Mouse (Mus musculus): ENCODE results near the gene Ap2s1. TPM values are rescaled to one million over a fixed set of nuclear protein-coding genes. Genes with fewer than 3 reads are reported as not detected.
"Not testable (repeated sequence)": the region's sequence is repeated elsewhere in the genome, so short reads cannot be mapped to it uniquely, and the experiment has no call there.

Ap2s1 gene
- total RNA-seq (2021), result 10 to 100 TPM; 48.5 to 50.9 TPM
- long read RNA-seq, experiment 1, transcript Ap2s1-201 (5 exons, 836 nt), result major isoform, 57 of 60 reads
- long read RNA-seq, experiment 1, partial matches to known transcripts, result 1 of 60 reads
- long read RNA-seq, experiment 1, other reads (novel, unspliced or antisense), result 2 of 60 reads
- long read RNA-seq, experiment 2, transcript Ap2s1-201 (5 exons, 836 nt), result major isoform, 61 of 69 reads
- long read RNA-seq, experiment 2, partial matches to known transcripts, result 2 of 69 reads
- long read RNA-seq, experiment 2, other reads (novel, unspliced or antisense), result 5 of 69 reads

GRCm38 (mm10) chr7:16738073-16738696, at the start of gene Ap2s1:
Gene Ap2s1, plus strand, starts transcription at chr7:16738410.
- DNase-seq, result peak; percentile 89 to 94
- intact Hi-C loops (cut with DNase I), result no loop called here

GRCm38 (mm10) chr7:16689196-16689595, 49.0 kb upstream of the Ap2s1 start:
- no peak for DNase-seq
- intact Hi-C loops (cut with DNase I), result loop anchor here (10.0 kb wide), 1 partner anchor 214 kb away; the partner anchor contains the start of gene Npas1

DNA sequence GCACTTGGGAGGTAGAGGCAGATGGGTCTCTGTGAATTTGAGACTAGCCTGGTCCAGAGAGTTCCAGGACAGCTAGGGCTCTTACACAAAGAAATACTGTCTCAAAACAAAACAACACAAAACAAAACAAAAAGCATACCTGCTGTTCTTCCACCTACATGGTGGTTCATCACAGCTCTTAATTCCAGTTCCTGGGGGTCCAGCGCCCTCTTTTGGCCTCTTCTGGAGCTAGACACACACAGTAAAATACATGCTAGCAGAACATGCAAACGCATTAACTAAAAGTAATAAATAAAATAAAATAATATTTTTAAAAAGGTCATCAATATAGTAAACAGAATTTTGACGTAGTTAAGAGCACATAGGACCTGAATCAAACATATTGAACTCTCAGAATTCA, 43.2 kb upstream of the Ap2s1 start:
- intact Hi-C loops (cut with DNase I), result loop anchor here (1.0 to 5.0 kb wide), 3 partner anchors 37 to 66 kb away; no protein-coding TSS in a partner anchor
- DNase-seq, result peak; percentile 16 to 18

GRCm38 (mm10) chr7:16699042-16699441, 39.2 kb upstream of the Ap2s1 start:
- intact Hi-C loops (cut with DNase I), result loop anchor here (5.0 kb wide), 2 partner anchors 33 to 52 kb away; no protein-coding TSS in a partner anchor
- DNase-seq, result no peak

DNA sequence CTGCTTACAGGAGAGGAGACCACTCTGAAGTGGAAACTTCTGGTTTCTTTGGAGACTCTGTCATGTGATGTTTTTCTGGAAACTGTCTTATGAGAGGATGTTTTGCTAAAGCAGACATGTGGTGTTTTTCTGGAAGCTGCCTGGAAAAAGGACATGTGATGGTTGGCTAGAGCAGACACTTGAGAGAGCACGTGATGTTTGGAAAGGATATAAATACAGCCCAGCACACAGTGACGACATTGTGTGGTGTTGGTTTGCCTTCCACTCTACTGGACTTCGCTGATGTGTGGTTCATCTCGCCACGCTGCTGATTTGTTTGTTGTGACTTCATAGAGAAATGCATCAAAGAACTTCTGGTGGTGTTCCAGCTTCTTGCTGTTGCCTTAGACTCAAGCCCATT, 37.6 kb upstream of the Ap2s1 start:
- intact Hi-C loops (cut with DNase I), result no loop called here

DNA sequence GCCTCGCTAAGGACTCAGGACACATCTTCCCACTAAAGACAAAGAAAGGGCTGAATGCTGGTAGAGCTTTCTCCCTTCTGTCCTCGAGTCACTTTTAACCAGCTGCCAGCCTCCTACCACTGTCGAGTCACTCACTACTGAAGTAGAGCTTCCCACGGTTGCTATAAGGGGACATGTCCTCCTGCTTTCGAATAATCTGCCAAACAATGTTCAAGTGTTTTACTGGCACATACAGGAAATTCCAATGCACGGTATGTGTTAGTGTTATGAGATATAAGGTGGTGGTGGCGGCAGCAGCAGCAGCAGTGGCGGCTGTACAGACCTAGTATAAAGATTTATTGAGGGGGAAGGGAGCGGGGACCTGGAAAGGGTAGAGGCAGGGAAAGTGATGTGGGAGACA, 31.8 kb upstream of the Ap2s1 start:
- intact Hi-C loops (cut with DNase I), result no loop called here
- no peak for DNase-seq

More for the DNA sequence above, 37.6 kb upstream of the Ap2s1 start:
- DNase-seq, result no peak

- intact Hi-C loops (cut with DNase I), result no loop called here
- no peak for DNase-seq
Observed at GRCm38 (mm10) chr7:16708244-16708643, 30.0 kb upstream of the Ap2s1 start.

- intact Hi-C loops (cut with DNase I), result no loop called here
- no peak for DNase-seq
Observed at GRCm38 (mm10) chr7:16710604-16711003, 27.6 kb upstream of the Ap2s1 start.

DNA sequence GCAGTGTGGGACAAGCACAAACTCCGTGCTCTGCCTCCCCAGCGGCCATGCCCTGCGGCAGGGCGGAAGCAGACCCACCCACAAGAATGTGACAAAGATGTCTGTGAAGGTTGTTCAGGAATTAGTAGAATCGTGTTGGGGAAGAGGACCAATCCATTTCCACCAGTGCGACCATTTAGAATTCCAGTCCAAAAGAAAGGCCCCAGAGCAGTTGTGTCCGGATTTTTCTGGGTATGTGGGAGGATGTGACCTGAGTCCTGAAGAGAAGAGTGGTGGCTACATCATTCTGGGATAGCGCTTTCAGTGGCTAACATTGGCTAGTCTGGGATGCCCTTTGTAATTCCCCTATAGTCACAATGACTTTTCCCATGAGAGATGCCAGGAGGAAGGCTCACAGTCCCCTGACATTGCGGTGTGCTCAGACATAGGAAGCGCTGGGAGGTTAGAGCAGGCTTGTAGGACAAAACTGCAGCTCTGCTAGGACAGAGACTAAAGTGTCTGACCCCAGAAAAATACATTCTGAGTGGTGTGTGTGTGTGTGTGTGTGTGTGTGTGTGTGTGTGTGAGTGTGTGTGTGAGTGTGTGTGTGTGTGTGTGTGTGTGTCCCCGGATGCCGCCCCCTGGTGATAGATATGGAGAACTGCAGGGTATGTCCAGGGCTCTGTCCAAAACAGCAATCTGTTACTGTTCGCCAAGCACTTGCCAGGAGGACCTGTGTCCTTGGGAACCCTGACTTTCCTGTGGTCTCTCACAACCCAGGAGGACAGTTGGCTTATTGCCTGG, 25.4 kb upstream of the Ap2s1 start:
- no peak for DNase-seq
- intact Hi-C loops (cut with DNase I), result no loop called here

- not testable (repeated sequence) for DNase-seq
- intact Hi-C loops (cut with DNase I), result loop anchor here (5.0 kb wide), 1 partner anchor 34 kb away; no protein-coding TSS in a partner anchor
Observed at GRCm38 (mm10) chr7:16716456-16717152, 21.6 kb upstream of the Ap2s1 start.

GRCm38 (mm10) chr7:16721629-16722028, 16.6 kb upstream of the Ap2s1 start, which contains the start of gene Ceacam9:
Gene Ceacam9, plus strand, starts transcription at chr7:16721929.
- intact Hi-C loops (cut with DNase I), result loop anchor here (10.0 kb wide), 1 partner anchor 237 kb away; no protein-coding TSS in a partner anchor
- DNase-seq, result no peak

- not testable (repeated sequence) for DNase-seq
- intact Hi-C loops (cut with DNase I), result loop anchor here (10.0 kb wide), 1 partner anchor 238 kb away; no protein-coding TSS in a partner anchor
Observed at GRCm38 (mm10) chr7:16722490-16722889, 15.7 kb upstream of the Ap2s1 start.

DNA sequence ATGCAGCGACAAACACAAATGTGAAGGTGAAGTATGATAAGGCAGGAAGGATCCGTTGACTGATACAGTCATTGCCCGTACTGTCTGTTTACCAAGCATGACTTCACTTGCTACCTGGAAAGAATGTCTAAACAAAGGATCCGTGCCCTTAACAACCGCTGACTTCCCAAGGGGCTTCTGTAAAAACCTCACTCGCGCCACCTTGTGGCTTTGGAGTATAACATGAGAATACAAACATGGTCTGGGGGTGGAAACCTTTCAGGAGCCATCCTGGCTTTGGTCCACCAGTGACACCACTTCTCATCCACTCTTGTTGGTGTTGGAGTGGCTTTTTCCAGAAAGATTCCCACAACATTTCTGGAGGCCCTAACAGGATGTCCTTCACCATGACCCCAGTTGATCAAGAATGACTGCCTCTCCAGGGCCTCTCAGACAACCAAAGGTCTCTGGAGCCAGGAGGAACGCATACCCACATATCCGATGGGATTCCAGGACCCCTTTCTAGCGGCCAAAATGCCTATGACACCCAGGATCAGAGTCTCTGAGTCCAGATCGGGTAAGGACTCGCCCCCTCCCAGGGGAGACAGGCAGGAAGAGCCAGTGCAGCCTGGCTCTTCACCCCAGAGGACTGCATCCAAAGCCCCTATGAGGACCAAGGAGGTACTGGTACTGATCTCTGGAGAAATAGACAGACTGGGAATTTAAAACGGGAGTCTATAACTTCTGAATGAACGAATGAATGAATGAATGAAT, 9.4 kb upstream of the Ap2s1 start:
- peak; percentile 42 to 56 for DNase-seq
- intact Hi-C loops (cut with DNase I), result loop anchor here (1.0 to 10.0 kb wide), 2 partner anchors 99 to 244 kb away; no protein-coding TSS in a partner anchor

- intact Hi-C loops (cut with DNase I), result loop anchor here (10.0 kb wide), 1 partner anchor 245 kb away; no protein-coding TSS in a partner anchor
- not testable (repeated sequence) for DNase-seq
Observed at GRCm38 (mm10) chr7:16729563-16729962, 8.6 kb upstream of the Ap2s1 start.

GRCm38 (mm10) chr7:16730791-16731190, 7.4 kb upstream of the Ap2s1 start:
- DNase-seq, result no peak
- intact Hi-C loops (cut with DNase I), result loop anchor here (5.0 kb wide), 1 partner anchor 33 kb away; no protein-coding TSS in a partner anchor

GRCm38 (mm10) chr7:16731893-16732422, 6.3 kb upstream of the Ap2s1 start:
- intact Hi-C loops (cut with DNase I), result loop anchor here (5.0 kb wide), 1 partner anchor 35 kb away; no protein-coding TSS in a partner anchor
- DNase-seq, result no peak

GRCm38 (mm10) chr7:16737606-16738072, 571 bp upstream of the Ap2s1 start:
- intact Hi-C loops (cut with DNase I), result no loop called here

GRCm38 (mm10) chr7:16739056-16739604, 920 bp downstream of the Ap2s1 start:
- intact Hi-C loops (cut with DNase I), result no loop called here
- no peak for DNase-seq

More at GRCm38 (mm10) chr7:16737606-16738072, 571 bp upstream of the Ap2s1 start:
- DNase-seq, result no peak
